Mouse (Mus musculus): Measurements from ENCODE around the gene Dmxl2.

DNA sequence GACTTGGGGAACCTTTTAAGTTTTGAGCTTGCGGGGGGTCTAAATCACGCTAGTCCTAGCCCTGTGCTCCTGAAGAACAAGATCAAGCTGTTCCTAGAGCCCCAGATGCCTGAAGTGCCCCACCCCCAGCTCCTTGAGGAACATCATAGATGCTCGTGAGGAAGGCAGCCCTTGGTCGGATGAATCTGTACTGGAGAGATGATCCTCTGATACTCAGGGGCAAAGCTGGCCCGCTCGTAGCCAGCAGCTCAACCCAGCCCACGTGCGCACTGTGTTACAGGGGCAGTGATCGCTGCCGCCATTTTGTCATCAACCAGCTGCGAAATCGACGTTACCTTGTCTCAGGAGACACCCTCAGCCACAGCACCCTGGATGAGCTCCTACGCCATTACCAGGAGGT, 37.3 kb upstream of the Dmxl2 start, which contains the start of gene Sh2d7:
- no peak for TF ChIP-seq CTCF (IDR thresholded peaks at IDR 0.05; ENCODE audit: control insufficient read depth, insufficient read depth, insufficient read length)
- no peak for TF ChIP-seq CEBPB (IDR thresholded peaks at IDR 0.05; ENCODE audit: low read depth)
- no peak for TF ChIP-seq MYOG (IDR thresholded peaks at IDR 0.05; ENCODE audit: control insufficient read depth, extremely low read depth, insufficient read length)
